Mouse (Mus musculus): Measurements from ENCODE around the gene Pdlim7.

DNA sequence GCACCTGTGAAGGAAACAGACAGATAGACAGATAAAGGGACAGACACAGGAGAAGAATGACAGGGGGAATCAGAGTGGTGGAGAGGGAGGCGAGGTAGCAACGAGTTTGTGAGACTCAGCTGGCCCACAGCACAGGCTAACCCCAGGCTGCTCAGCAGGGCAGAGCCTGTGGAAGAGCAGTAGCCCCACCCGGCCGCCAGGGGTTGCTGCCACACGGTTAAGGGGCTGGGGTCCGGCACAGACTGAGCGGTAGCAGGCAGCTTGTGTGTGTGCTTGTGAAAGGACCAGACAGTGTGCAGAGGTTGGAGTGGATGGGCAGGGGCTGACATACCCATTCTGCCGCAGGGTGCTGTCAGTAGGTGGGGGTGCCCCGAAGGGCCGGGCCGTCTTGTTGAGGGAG lies 5.6 kb downstream of the Pdlim7 start:
- TF ChIP-seq CTCF (conservative IDR thresholded peaks at IDR 0.05; ENCODE audit: insufficient read depth, insufficient read length, low read depth, low read length) (no peak), POLR2A (IDR thresholded peaks at IDR 0.05; ENCODE audit: low read depth, low read length) (no peak)
